Mouse (Mus musculus) liver, embryonic 15.5 days (tissue): ENCODE results near the gene Anks6. TPM values are rescaled to one million over a fixed set of nuclear protein-coding genes. Genes with fewer than 3 reads are reported as not detected.

ENCODE experiments used
- polyA plus RNA-seq: library from polyadenylated mRNA; unstranded; fragments of >200 nt; fragmentation: Nextera tagmentation; extraction: Ambion mirVana; gene quantifications from 2 replicates; pipeline ENCODE4 v1.2.1, GENCODE M21; 2015

Gene Anks6
- polyA plus RNA-seq, 1 experiment from 2014 or later = 0.22 TPM

Other genes with a start within 250 kb of the Anks6 start
- gene Gabbr2, start 65.6 kb downstream of the Anks6 start, polyA plus RNA-seq = 0.02 TPM in 1 of 2 replicates, not detected in the other
- 0.59 and 0.70 TPM in 2 replicates for gene Galnt12, start 34.5 kb upstream of the Anks6 start, polyA plus RNA-seq
- 0.26 and 0.53 TPM in 2 replicates for gene Col15a1, start 150.7 kb upstream of the Anks6 start, polyA plus RNA-seq